Mouse (Mus musculus) testis, postnatal 10 days (tissue): ENCODE data around the gene Obox1.
"Not testable (repeated sequence)": the region's sequence is repeated elsewhere in the genome, so short reads cannot be mapped to it uniquely, and the experiment has no call there.

Source experiments
- DNase-seq: peaks from one replicate; pipeline ENCODE4 v3.0.0; 2021; ENCODE audit warnings: low spot score

The Obox1 gene

GRCm38 (mm10) chr7:15388421-15388998 is at the start of gene Obox1, which contains the start of gene Obox2:
Gene Obox1 (plus strand): TSS chr7:15388948.
Gene Obox2 (plus strand): TSS chr7:15388721.
- not testable (repeated sequence) for DNase-seq

- not testable (repeated sequence) for DNase-seq
These were observed 10.6 kb downstream of the Obox1 start for GRCm38 (mm10) chr7:15399147-15399874.

- DNase-seq, result not testable (repeated sequence)
These were observed 18.1 kb downstream of the Obox1 start for GRCm38 (mm10) chr7:15406816-15407215.

GRCm38 (mm10) chr7:15418046-15418445 is 29.3 kb downstream of the Obox1 start:
- not testable (repeated sequence) for DNase-seq

GRCm38 (mm10) chr7:15425537-15425936 is 36.8 kb downstream of the Obox1 start:
- DNase-seq, result not testable (repeated sequence)

- DNase-seq, result not testable (repeated sequence)
These were observed 120.7 kb downstream of the Obox1 start for GRCm38 (mm10) chr7:15509411-15509810.
